Mouse (Mus musculus) kidney, adult 9 months (tissue): ENCODE measurements at regions not wholly inside any gene's neighbourhood (a gene's known extent, or its start where the extent isn't known, plus 50 kb on each side); places are given as distances from the start of the nearest gene placed in this dataset.

Experiments used
- DNase-seq: peaks from one replicate; pipeline ENCODE4 v3.0.0; 2022

- no peak for DNase-seq
Measured at GRCm38 (mm10) chr15:64622591-64622990, 194.9 kb upstream of the Gm21798 start.

GRCm38 (mm10) chr15:64626359-64626758, 191.1 kb upstream of the Gm21798 start:
- no peak for DNase-seq

- peak; percentile 71 for DNase-seq
Measured at GRCm38 (mm10) chr15:64627258-64627657, 190.2 kb upstream of the Gm21798 start.
